Mouse (Mus musculus): ENCODE data around the gene Eif3k. TPM values are rescaled to one million over a fixed set of nuclear protein-coding genes. Genes with fewer than 3 reads are reported as not detected.

Gene Eif3k
- total RNA-seq (2014; fragmentation: Nextera tagmentation) (474 TPM in 2 replicates), total RNA-seq (2017) (400 and 462 TPM in 2 replicates)

- ATAC-seq (replicated peaks; ENCODE audit: poor library complexity, severe bottlenecking), result peak; percentile 83
Measured at GRCm38 (mm10) chr7:28981651-28982273, at the start of gene Eif3k, which contains the start of gene Map4k1. TSS of gene Eif3k (minus strand) at chr7:28981864. TSS of gene Map4k1 (plus strand) at chr7:28982050.

DNA sequence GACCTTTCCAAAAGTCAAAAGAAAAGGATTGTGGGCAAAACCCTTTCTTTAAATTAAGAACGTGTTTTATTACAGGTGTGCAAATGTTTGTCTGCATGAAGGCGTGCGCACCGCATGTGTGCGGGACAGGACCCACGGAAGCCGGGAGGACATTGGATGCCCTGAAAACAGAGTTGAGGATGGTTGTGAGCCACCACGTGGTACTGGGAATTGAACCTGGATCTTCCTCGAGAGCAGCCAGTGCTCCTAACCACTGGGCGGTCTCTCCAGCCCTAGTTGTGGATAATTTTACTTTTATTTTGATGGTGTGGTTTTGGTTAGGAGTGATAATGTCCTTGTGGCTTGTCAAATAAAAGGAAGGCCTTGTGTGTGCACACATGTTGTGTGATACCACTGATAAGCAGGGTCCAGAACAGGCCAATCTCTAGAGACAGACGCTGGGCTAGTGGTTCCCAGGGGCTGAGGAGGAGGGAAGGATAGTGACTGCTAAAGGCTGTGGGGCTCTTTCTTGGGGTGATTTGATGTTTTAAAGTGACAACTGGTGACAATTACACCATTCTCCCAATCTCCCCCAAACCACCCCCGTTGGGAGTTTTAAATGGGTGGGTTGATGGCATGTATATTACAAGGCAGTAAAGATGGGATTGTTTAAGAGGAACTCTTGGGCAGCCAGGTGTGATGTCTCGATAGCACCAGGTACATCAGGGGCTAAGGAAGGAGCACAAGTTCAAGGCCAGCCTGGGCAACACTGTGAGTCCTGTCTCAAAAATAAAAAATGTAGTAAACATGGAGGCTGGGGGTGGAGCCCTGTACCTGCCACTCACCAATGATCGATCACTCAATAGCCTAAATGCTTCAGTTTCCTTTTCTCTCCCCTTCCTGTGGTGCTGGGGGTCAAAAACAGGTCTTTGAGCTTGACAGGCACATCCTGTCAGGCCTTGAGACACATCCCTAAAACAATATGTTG is 48.3 kb upstream of the Eif3k start:
- ATAC-seq (replicated peaks; ENCODE audit: poor library complexity, severe bottlenecking), result peak; percentile 48

DNA sequence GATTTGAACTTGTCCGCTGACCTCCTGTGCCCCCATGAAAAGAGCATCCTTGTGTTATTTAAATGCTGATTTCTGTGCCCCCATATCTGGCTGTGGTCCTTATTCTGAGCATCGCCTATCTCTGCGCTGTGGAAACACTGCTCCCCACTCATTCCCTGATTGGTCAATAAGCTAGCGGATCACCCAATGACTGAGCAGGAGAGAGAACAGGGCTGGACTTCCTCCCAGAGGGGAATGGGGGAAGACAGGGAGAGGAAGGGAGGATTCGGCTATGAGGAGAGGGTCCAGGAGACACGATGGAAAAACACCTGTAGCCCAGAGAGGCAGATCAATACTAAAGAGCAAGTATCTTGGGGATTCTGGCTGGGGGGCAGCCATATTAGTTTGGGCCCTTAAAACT is 47.1 kb upstream of the Eif3k start:
- ATAC-seq (replicated peaks; ENCODE audit: poor library complexity, severe bottlenecking), result no peak

- no peak for ATAC-seq (replicated peaks; ENCODE audit: poor library complexity, severe bottlenecking)
Measured at GRCm38 (mm10) chr7:29026811-29027210, 45.1 kb upstream of the Eif3k start.

GRCm38 (mm10) chr7:29026195-29026594 is 44.5 kb upstream of the Eif3k start:
- ATAC-seq (replicated peaks; ENCODE audit: poor library complexity, severe bottlenecking), result no peak

DNA sequence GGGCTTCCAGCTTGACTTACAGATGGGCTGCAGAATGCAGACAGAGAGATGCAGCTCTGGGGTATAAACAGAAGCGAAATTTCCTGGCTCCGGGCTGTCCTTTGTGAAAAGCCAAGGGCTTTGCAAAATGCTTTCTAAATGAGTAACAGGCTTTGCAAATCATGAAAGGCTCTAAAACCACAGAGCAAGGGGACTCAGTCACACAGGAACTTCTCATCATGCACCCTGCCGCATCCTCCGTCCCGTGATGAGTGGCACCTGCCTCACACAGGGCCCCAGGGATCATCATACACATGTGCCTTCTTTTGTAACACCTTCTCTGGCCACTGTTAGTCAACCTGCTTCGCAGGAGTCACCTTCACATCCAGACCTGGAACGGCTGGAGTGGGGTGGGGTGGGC is 43.9 kb upstream of the Eif3k start:
- no peak for ATAC-seq (replicated peaks; ENCODE audit: poor library complexity, severe bottlenecking)

DNA sequence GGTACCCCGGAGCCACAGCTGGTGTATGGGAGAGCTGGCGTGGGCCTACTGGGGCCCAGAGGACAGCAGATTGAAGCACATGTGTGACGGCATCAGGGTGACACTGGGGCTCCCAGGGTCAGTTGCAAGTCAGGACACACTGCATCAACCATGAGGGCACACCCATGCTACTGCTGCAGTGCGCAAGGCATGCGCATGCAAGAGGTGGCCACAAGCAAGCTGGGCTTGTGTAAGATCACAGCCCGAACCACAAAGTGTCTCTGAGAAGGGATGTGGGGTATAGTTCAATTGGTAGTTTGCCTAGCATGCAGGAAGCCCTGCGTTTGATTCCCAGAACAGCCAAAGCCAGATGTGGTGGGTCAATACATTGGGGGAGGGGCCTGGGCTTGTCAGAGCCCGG is 41.9 kb upstream of the Eif3k start:
- peak; percentile 51 for ATAC-seq (replicated peaks; ENCODE audit: poor library complexity, severe bottlenecking)

DNA sequence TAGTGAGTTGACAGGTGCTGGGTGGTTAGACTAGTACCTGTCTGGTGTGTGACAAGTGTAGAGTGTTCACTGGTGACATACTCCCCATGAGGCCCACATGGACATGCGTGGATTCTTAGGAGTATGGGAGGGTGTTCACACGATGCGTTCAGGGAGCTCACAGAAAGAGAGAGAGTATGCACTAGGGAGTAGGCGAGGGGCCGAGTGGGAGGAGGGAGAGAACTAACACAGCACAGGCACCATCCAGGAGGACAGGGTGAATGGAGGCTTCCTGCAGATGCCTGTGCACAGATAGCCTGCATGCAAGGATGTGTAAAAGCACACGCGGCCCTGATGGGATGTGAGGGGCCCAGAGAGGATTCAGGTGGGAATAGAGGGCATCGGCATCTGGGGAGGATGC is 40.8 kb upstream of the Eif3k start:
- no peak for ATAC-seq (replicated peaks; ENCODE audit: poor library complexity, severe bottlenecking)

- no peak; the same call in 1 of the 2 replicates for ATAC-seq (replicated peaks; ENCODE audit: poor library complexity, severe bottlenecking)
Measured at GRCm38 (mm10) chr7:29019447-29020220, 38.0 kb upstream of the Eif3k start.

DNA sequence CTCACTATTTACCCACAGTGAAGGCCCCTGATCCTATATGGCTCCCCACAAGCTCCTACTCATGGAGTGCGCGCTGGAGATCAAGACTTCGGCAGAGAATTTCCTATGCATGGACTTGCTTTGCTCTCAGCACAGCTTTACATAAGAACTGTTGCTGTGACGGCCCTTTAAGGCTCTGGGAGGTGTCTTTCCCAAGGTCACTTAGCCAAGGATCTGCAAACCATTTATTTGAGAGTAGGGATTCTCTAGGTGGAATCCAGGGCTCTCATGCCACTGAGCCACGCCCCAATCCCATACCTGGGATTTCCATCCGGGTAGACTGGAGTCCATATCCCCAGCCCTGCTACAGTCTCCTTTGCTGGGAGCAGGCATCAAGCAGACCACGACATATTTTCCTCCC is 35.6 kb upstream of the Eif3k start:
- ATAC-seq (replicated peaks; ENCODE audit: poor library complexity, severe bottlenecking), result no peak

DNA sequence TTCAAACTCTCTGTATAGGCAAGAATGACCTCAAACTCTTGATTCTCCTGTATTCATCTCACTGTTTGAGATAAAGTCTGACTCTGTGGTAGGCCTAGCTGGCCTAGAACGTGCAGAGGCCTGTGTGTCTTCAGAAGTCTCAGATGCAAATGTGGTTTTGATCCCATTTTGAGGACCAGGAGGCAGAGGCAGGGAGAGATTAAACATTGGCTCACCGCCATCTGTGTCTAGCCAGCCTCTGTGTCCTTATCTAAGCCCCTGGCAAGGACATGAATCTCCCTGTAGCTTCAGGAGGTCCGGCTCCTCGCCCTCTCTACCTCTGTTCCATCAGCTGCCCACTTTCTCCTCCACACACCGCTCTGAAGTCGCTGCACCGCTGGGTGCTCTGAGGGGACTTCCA is 34.8 kb upstream of the Eif3k start:
- no peak for ATAC-seq (replicated peaks; ENCODE audit: poor library complexity, severe bottlenecking)

DNA sequence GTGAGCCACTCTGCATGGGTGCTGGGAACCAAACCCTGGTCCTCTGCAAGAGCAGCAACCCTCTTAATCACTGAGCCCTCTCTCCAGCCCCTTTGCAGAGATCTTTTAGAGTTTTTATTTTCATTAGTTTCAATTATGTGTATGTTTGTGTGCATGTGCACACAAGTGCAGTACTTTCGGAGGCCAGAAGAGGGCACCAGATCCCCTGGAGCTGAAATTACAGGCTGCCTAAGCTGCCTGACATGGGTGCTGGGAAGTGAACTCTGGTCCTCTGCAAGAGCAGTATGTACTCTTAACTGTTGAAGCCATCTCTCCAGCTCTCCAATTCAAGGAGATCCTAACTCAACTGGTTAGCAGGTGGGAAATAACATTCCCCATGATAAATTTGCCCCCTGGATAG is 33.3 kb upstream of the Eif3k start:
- ATAC-seq (replicated peaks; ENCODE audit: poor library complexity, severe bottlenecking), result no peak

DNA sequence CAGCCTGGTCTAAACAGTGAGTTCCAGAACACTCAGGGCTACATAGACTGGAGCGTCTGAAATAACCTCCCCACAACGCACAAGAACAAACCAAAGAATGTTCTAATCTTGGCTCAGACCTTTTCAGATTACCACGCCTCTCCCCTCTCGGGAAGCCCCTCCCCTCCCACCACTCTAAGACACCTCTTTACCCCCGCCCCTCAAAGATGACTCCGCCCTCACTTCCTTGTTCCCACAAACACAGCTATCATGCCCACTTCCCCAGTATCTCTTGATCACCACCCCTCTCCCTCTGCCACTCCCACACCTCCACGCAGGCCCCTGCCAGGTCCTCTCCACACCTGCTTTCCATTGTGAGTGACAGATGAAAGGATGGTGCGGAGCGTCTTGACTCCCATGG is 27.1 kb upstream of the Eif3k start:
- ATAC-seq (replicated peaks; ENCODE audit: poor library complexity, severe bottlenecking), result peak; percentile 64

- ATAC-seq (replicated peaks; ENCODE audit: poor library complexity, severe bottlenecking), result peak; percentile 45
Measured at GRCm38 (mm10) chr7:29008171-29008570, 26.5 kb upstream of the Eif3k start.

GRCm38 (mm10) chr7:29007224-29008101 is 25.8 kb upstream of the Eif3k start:
- peak; percentile 66 for ATAC-seq (replicated peaks; ENCODE audit: poor library complexity, severe bottlenecking)

GRCm38 (mm10) chr7:29000651-29001605 is 19.3 kb upstream of the Eif3k start:
- peak; percentile 92 for ATAC-seq (replicated peaks; ENCODE audit: poor library complexity, severe bottlenecking)

DNA sequence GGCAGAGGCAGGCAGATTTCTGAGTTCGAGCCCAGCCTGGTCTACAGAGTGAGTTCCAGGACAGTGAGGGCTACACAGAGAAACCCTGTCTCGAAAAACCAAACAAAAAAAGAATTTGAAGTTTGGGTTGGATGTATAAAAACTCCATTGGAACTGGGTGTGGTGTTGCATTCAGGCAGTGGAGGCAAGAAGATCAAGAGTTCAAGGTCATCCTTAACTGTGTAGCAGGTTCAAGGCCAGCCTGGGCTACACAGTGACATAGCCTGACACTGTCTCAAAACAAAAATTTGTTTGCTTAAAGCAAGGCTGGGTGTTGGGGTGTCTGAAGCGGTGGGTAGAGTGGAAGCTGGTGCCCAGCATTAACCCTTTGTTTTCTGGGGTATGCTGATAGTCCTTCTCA is 11.7 kb upstream of the Eif3k start:
- ATAC-seq (replicated peaks; ENCODE audit: poor library complexity, severe bottlenecking), result no peak

DNA sequence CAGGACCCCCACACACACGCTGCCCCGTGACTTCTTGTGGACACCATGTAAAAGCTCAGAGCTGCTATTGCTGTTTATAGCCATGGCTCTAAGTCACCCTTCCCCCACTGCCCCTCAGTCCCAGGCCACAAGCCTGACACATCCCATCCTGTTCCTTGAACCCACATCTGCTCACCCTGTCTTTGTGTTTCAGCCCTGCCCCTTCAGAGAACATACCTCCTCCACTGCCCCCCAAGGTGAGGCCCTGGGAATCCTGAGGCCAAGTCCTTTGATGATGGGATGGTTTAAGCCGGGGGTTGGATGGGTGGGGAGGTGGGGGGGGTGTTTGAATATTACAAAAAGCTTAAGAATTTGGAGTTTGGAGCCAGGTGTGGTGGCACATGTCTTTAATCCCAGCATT is 11.3 kb upstream of the Eif3k start:
- no peak for ATAC-seq (replicated peaks; ENCODE audit: poor library complexity, severe bottlenecking)

GRCm38 (mm10) chr7:28991616-28992015 is 10.0 kb upstream of the Eif3k start:
- ATAC-seq (replicated peaks; ENCODE audit: poor library complexity, severe bottlenecking), result peak; percentile 40; the same call in 1 of the 2 replicates
